Mouse (Mus musculus) forebrain, embryonic 16.5 days (tissue): ENCODE results near the gene Ankrd50. TPM values are rescaled to one million over a fixed set of nuclear protein-coding genes. Genes with fewer than 3 reads are reported as not detected.

Experiments used
- ATAC-seq: fragments of 200-750 bp; cut with Nextera tagmentation; 2 replicates; pipeline ENCODE4 v1.8.0; 2017; ENCODE audit warnings: mild to moderate bottlenecking, moderate library complexity
- H3K27ac ChIP-seq: fragments of 300-500 bp; sonication (generic); 2 replicates; pipeline ENCODE4 v1.5.1; 2014; ENCODE audit warnings: low read length, control low read depth
- H3K27me3 ChIP-seq: fragments of 300-500 bp; sonication (generic); replicated peaks from 2 replicates; pipeline ENCODE4 v1.6.1; 2014; ENCODE audit warnings: low read length; ENCODE audit not compliant: control insufficient read depth, insufficient read depth
- H3K36me3 ChIP-seq: fragments of 300-500 bp; sonication (generic); 2 replicates; pipeline ENCODE4 v1.6.1; 2014; ENCODE audit not compliant: control insufficient read depth, insufficient read depth
- H3K4me1 ChIP-seq: fragments of 300-500 bp; sonication (generic); replicated peaks from 2 replicates; pipeline ENCODE4 v1.6.1; 2014; ENCODE audit warnings: low read length; ENCODE audit not compliant: control insufficient read depth, insufficient read depth
- H3K4me2 ChIP-seq: fragments of 300-500 bp; sonication (generic); 2 replicates; pipeline ENCODE4 v1.6.1; 2014; ENCODE audit warnings: mild to moderate bottlenecking, low read length, control low read depth
- H3K4me3 ChIP-seq: fragments of 300-500 bp; sonication (generic); replicated peaks from 2 replicates; pipeline ENCODE4 v1.5.1; 2014; ENCODE audit warnings: mild to moderate bottlenecking, low read length, control low read depth
- H3K9ac ChIP-seq: fragments of 300-500 bp; sonication (generic); replicated peaks from 2 replicates; pipeline ENCODE4 v1.6.1; 2014; ENCODE audit warnings: low read depth, low read length, control low read depth
- H3K9me3 ChIP-seq: fragments of 300-500 bp; sonication (generic); 2 replicates; pipeline ENCODE4 v1.6.1; 2016; ENCODE audit warnings: low read length; ENCODE audit not compliant: control insufficient read depth
- WGBS: fragments of 180-500 bp; shearing (Covaris S2); extraction: QIAGEN DNeasy Blood & Tissue Kit; methylation state at CpG from one replicate; pipeline ENCODE4 v1.1.7; 2014; 5-methylcytosine and 5-hydroxymethylcytosine counted together
- polyA plus RNA-seq: library from polyadenylated mRNA; unstranded; fragments of >200 nt; fragmentation: Nextera tagmentation; extraction: Ambion mirVana; gene quantifications from 2 replicates; pipeline ENCODE4 v1.2.1, GENCODE M21; 2015

Gene Ankrd50
- polyA plus RNA-seq, 1 experiment from 2014 or later, result 23.2 TPM

GRCm38 (mm10) chr3:38496795-38497385, 12.2 kb upstream of the Ankrd50 start:
- H3K4me1 ChIP-seq, result no peaks in the 10 kb centered on the region
- no peak overlapping the region for H3K27ac ChIP-seq
- no peaks in the 10 kb centered on the region for H3K9me3 ChIP-seq
- H3K4me2 ChIP-seq, result no peak overlapping the region
- no peak overlapping the region for H3K9ac ChIP-seq
- 84% methylated on average over 3 of the region's 3 CpGs for WGBS
- no peaks in the 10 kb centered on the region for H3K36me3 ChIP-seq
- no peak overlapping the region for H3K4me3 ChIP-seq
- no peak for ATAC-seq
- H3K27me3 ChIP-seq, result no peaks in the 10 kb centered on the region

GRCm38 (mm10) chr3:38491702-38492101, 7.1 kb upstream of the Ankrd50 start:
- Histone ChIP-seq H3K9me3 (no peaks in the 10 kb centered on the region), H3K27me3 (no peaks in the 10 kb centered on the region), H3K27ac (no peak overlapping the region), H3K4me3 (no peak overlapping the region), H3K4me1 (no peaks in the 10 kb centered on the region), H3K36me3 (no peaks in the 10 kb centered on the region), H3K4me2 (no peak overlapping the region), H3K9ac (no peak overlapping the region)
- 83% methylated on average over 3 of the region's 3 CpGs for WGBS
- ATAC-seq, result no peak

GRCm38 (mm10) chr3:38491236-38491635, 6.6 kb upstream of the Ankrd50 start:
- no peak for ATAC-seq
- H3K36me3 ChIP-seq, result no peaks in the 10 kb centered on the region
- H3K4me2 ChIP-seq, result no peak overlapping the region
- no peaks in the 10 kb centered on the region for H3K4me1 ChIP-seq
- no peaks in the 10 kb centered on the region for H3K27me3 ChIP-seq
- H3K9ac ChIP-seq, result no peak overlapping the region
- H3K4me3 ChIP-seq, result no peak overlapping the region
- 77% methylated on average over 3 of the region's 3 CpGs for WGBS
- no peaks in the 10 kb centered on the region for H3K9me3 ChIP-seq
- no peak overlapping the region for H3K27ac ChIP-seq

GRCm38 (mm10) chr3:38490720-38491119, 6.1 kb upstream of the Ankrd50 start:
- Histone ChIP-seq H3K4me2 (no peak overlapping the region), H3K9me3 (no peaks in the 10 kb centered on the region), H3K9ac (no peak overlapping the region), H3K27ac (no peak overlapping the region), H3K4me3 (no peak overlapping the region), H3K4me1 (no peaks in the 10 kb centered on the region), H3K36me3 (no peaks in the 10 kb centered on the region), H3K27me3 (no peaks in the 10 kb centered on the region)
- 87% methylated on average over 2 of the region's 2 CpGs for WGBS
- ATAC-seq, result no peak

- Histone ChIP-seq H3K27ac (peak overlapping the region; percentile 12; the same call in 1 of the 2 replicates), H3K36me3 (no peaks in the 10 kb centered on the region), H3K9ac (peak overlapping the region; percentile 15), H3K4me1 (peaks cover 26% of the 10 kb centered on the region), H3K4me3 (peak overlapping the region; percentile 71), H3K4me2 (peak overlapping the region; percentile 68), H3K9me3 (no peaks in the 10 kb centered on the region), H3K27me3 (no peaks in the 10 kb centered on the region)
- ATAC-seq, result peak; percentile 95
- 3% methylated on average over 26 of the region's 26 CpGs for WGBS
These were observed 482 bp upstream of the Ankrd50 start for GRCm38 (mm10) chr3:38485107-38485545.

- 14% methylated on average over 10 of the region's 10 CpGs for whole genome bisulfite sequencing
- H3K27ac ChIP-seq, result no peak overlapping the region; the same call in 1 of the 2 replicates
- peaks cover 32% of the 10 kb centered on the region for H3K4me1 ChIP-seq
- H3K4me2 ChIP-seq, result peak overlapping the region; percentile 68
- H3K9ac ChIP-seq, result peak overlapping the region; percentile 97
- no peaks in the 10 kb centered on the region for H3K27me3 ChIP-seq
- peak overlapping the region; percentile 71 for H3K4me3 ChIP-seq
- H3K36me3 ChIP-seq, result no peaks in the 10 kb centered on the region
- no peaks in the 10 kb centered on the region for H3K9me3 ChIP-seq
- ATAC-seq, result no peak
These were observed 1.1 kb downstream of the Ankrd50 start for GRCm38 (mm10) chr3:38483551-38483950.

GRCm38 (mm10) chr3:38482749-38483148, 1.9 kb downstream of the Ankrd50 start:
- Histone ChIP-seq H3K4me2 (peak overlapping the region; percentile 68), H3K36me3 (no peaks in the 10 kb centered on the region), H3K27ac (no peak overlapping the region), H3K4me1 (peaks cover 38% of the 10 kb centered on the region), H3K4me3 (peak overlapping the region; percentile 71), H3K27me3 (no peaks in the 10 kb centered on the region), H3K9ac (peak overlapping the region; percentile 97), H3K9me3 (no peaks in the 10 kb centered on the region)
- WGBS, result 13% methylated on average over 11 of the region's 11 CpGs
- ATAC-seq, result no peak

GRCm38 (mm10) chr3:38481106-38481505, 3.5 kb downstream of the Ankrd50 start:
- Histone ChIP-seq H3K27ac (no peak overlapping the region), H3K4me2 (peak overlapping the region; percentile 49), H3K4me1 (peaks cover 42% of the 10 kb centered on the region), H3K9ac (no peak overlapping the region), H3K4me3 (peak overlapping the region; percentile 26), H3K36me3 (no peaks in the 10 kb centered on the region), H3K27me3 (no peaks in the 10 kb centered on the region), H3K9me3 (no peaks in the 10 kb centered on the region)
- WGBS, result 48% methylated on average over 1 of the region's 1 CpGs
- ATAC-seq, result no peak

GRCm38 (mm10) chr3:38477936-38478335, 6.7 kb downstream of the Ankrd50 start:
- Histone ChIP-seq H3K4me2 (no peak overlapping the region), H3K9ac (no peak overlapping the region), H3K9me3 (no peaks in the 10 kb centered on the region), H3K4me1 (peaks cover 50% of the 10 kb centered on the region), H3K27me3 (no peaks in the 10 kb centered on the region), H3K36me3 (no peaks in the 10 kb centered on the region), H3K4me3 (no peak overlapping the region), H3K27ac (no peak overlapping the region)
- WGBS, result 55% methylated on average over 1 of the region's 1 CpGs
- peak; percentile 61 for ATAC-seq

- Histone ChIP-seq H3K36me3 (no peaks in the 10 kb centered on the region), H3K4me1 (peaks cover 33% of the 10 kb centered on the region), H3K27ac (no peak overlapping the region), H3K4me2 (no peak overlapping the region), H3K4me3 (no peak overlapping the region), H3K27me3 (no peaks in the 10 kb centered on the region), H3K9me3 (no peaks in the 10 kb centered on the region), H3K9ac (no peak overlapping the region)
- ATAC-seq, result no peak
- WGBS, result 83% methylated on average over 6 of the region's 6 CpGs
These were observed 9.1 kb downstream of the Ankrd50 start for GRCm38 (mm10) chr3:38475587-38475986.
